Mouse (Mus musculus) erythroblast, embryonic 14.5 days (primary cell): ENCODE data around the gene Rbfox2. TPM values are rescaled to one million over a fixed set of nuclear protein-coding genes. Genes with fewer than 3 reads are reported as not detected.
"Not testable (repeated sequence)": the region's sequence is repeated elsewhere in the genome, so short reads cannot be mapped to it uniquely, and the experiment has no call there.

ENCODE experiments used
- H3K27me3 ChIP-seq: 2 replicates; pipeline ENCODE4 v1.6.1; 2012; ENCODE audit warnings: inconsistent platforms; ENCODE audit not compliant: control insufficient read depth
- H3K36me3 ChIP-seq: 2 replicates; pipeline ENCODE4 v1.6.1; 2012; ENCODE audit warnings: mild to moderate bottlenecking, inconsistent platforms; ENCODE audit not compliant: control insufficient read depth
- H3K4me1 ChIP-seq: 2 replicates; pipeline ENCODE4 v1.6.1; 2012; ENCODE audit warnings: inconsistent platforms; ENCODE audit not compliant: control insufficient read depth
- H3K4me3 ChIP-seq: replicated peaks from 2 replicates; pipeline ENCODE3; 2012; ENCODE audit warnings: moderate library complexity, mild to moderate bottlenecking, inconsistent platforms
- H3K9me3 ChIP-seq: 2 replicates; pipeline ENCODE4 v1.6.1; 2012; ENCODE audit warnings: low read length, inconsistent platforms, mixed read lengths; ENCODE audit not compliant: control insufficient read depth
- GATA1 ChIP-seq: IDR thresholded peaks from 2 replicates; pipeline ENCODE4 v1.6.1; 2012; ENCODE audit warnings: low read length, inconsistent platforms, mixed read lengths
- TAL1 ChIP-seq: IDR thresholded peaks from 3 replicates; pipeline ENCODE4 v1.6.1; 2012; ENCODE audit warnings: low read length, inconsistent platforms, mixed read lengths
- polyA plus RNA-seq: library from polyadenylated mRNA; stranded (reverse); fragments of >175 nt; gene quantifications from 2 replicates; pipeline ENCODE4 v1.2.3, GENCODE M21; 2012

Gene Rbfox2
- polyA plus RNA-seq, 1 experiment, result not detected

GRCm38 (mm10) chr15:77076523-77076922, 230.3 kb downstream of the Rbfox2 start:
- no peak for TF ChIP-seq TAL1
- no peak for TF ChIP-seq GATA1
- H3K27me3 ChIP-seq, result peaks cover 3% of the 10 kb centered on the region
- no peak overlapping the region for H3K4me3 ChIP-seq
- peaks cover 2% of the 10 kb centered on the region for H3K4me1 ChIP-seq
- H3K36me3 ChIP-seq, result no peaks in the 10 kb centered on the region; the same call in 1 of the 2 replicates
- H3K9me3 ChIP-seq, result no peaks in the 10 kb centered on the region

DNA sequence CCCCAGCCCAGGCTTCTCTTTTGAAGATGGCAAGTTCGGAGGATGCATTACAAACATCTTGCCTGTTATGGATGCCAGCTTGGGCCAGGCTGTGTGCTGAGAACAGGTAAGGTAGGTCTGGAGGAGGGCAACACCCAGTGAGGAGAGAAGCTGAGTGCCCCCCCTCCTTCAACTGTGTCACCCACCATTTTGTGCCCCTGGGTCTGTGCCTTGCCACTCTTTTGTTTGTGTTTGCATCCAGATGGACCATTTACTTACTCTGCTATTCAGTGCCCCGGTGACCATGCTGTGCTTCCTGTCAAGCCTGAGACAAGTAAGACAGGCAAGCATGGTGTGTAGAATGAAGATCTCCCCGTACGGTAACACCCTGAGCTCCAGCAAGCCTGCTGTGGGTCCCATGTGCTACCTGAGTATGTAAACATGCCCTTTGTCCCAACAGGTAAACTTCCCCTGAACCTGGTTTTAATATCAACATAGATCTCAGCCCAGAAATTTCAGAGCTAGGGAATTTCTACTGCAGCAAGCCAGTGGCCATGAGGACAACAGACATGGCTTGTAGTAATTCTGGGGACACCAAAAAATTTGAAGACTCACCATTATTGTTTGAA, 234.1 kb downstream of the Rbfox2 start:
- no peak for TF ChIP-seq TAL1
- no peak for TF ChIP-seq GATA1
- Histone ChIP-seq H3K4me1 (peaks cover 4% of the 10 kb centered on the region), H3K36me3 (no peaks in the 10 kb centered on the region; the same call in 1 of the 2 replicates), H3K27me3 (peaks cover 3% of the 10 kb centered on the region), H3K9me3 (no peaks in the 10 kb centered on the region), H3K4me3 (no peak overlapping the region)

DNA sequence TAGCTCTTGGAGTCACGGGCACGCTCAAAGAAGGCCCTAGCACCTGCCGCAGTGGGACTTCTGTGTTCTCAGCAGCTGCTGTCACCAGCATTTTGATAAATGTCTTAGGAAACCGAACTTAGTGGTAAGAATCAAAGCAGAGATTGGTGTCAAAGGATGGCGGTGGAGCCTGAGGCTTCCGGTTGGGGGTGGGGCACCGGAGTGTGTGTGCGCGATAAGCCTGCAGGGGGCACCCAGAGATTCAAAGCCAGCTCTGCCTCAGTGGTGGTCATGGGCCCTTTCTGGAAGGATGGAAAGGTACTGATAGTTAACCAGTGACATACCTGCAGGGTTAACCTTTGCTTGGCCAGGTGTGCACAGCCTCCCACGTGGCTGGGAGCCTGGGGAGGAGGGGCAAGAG, 235.3 kb downstream of the Rbfox2 start:
- Histone ChIP-seq H3K36me3 (no peaks in the 10 kb centered on the region), H3K4me3 (no peak overlapping the region), H3K9me3 (no peaks in the 10 kb centered on the region), H3K27me3 (peaks cover 3% of the 10 kb centered on the region), H3K4me1 (peaks cover 4% of the 10 kb centered on the region)
- TF ChIP-seq TAL1 (no peak), GATA1 (no peak)

- Histone ChIP-seq H3K9me3 (no peaks in the 10 kb centered on the region), H3K4me3 (no peak overlapping the region), H3K36me3 (no peaks in the 10 kb centered on the region), H3K4me1 (peaks cover 4% of the 10 kb centered on the region), H3K27me3 (peaks cover 3% of the 10 kb centered on the region)
- TF ChIP-seq TAL1 (no peak), GATA1 (no peak)
These were observed 236.0 kb downstream of the Rbfox2 start for GRCm38 (mm10) chr15:77070745-77071268.

- H3K4me1 ChIP-seq, result peaks cover 4% of the 10 kb centered on the region
- no peaks in the 10 kb centered on the region for H3K36me3 ChIP-seq
- TF ChIP-seq GATA1, result no peak
- no peak for TF ChIP-seq TAL1
- H3K9me3 ChIP-seq, result no peaks in the 10 kb centered on the region
- no peak overlapping the region for H3K4me3 ChIP-seq
- peaks cover 3% of the 10 kb centered on the region for H3K27me3 ChIP-seq
These were observed 237.8 kb downstream of the Rbfox2 start for GRCm38 (mm10) chr15:77069019-77069418.

GRCm38 (mm10) chr15:77068439-77068861, 238.4 kb downstream of the Rbfox2 start:
- Histone ChIP-seq H3K36me3 (no peaks in the 10 kb centered on the region), H3K4me3 (no peak overlapping the region), H3K27me3 (peaks cover 3% of the 10 kb centered on the region), H3K4me1 (peaks cover 4% of the 10 kb centered on the region), H3K9me3 (no peaks in the 10 kb centered on the region)
- TF ChIP-seq GATA1 (no peak), TAL1 (no peak)

GRCm38 (mm10) chr15:77066233-77066632, 240.6 kb downstream of the Rbfox2 start:
- Histone ChIP-seq H3K9me3 (no peaks in the 10 kb centered on the region), H3K36me3 (no peaks in the 10 kb centered on the region), H3K4me3 (no peak overlapping the region), H3K27me3 (no peaks in the 10 kb centered on the region; the same call in 1 of the 2 replicates), H3K4me1 (no peaks in the 10 kb centered on the region)
- no peak for TF ChIP-seq GATA1
- TF ChIP-seq TAL1, result no peak

GRCm38 (mm10) chr15:77065259-77065852, 241.4 kb downstream of the Rbfox2 start:
- Histone ChIP-seq H3K4me3 (no peak overlapping the region), H3K36me3 (no peaks in the 10 kb centered on the region), H3K27me3 (no peaks in the 10 kb centered on the region), H3K4me1 (no peaks in the 10 kb centered on the region), H3K9me3 (no peaks in the 10 kb centered on the region)
- TF ChIP-seq GATA1 (no peak), TAL1 (no peak)

DNA sequence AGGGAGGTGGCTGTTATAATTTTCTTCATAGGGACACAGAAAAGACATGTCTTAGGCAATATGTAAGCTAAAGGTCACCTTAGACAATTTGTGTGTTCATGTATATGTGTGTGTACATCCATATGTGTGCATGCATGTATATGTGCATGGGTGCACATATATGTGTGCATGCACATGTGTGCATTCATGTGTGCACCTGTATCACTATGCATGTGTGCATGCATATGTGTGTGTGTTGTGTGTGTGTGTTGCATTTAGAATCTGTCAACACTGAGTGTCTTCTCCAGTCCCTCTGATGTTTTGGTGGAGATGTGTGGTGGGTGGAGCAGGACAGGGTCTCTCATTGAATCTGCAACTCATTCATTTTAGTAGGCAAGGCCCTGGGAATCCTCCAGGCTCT, 244.1 kb downstream of the Rbfox2 start:
- H3K4me3 ChIP-seq, result no peak overlapping the region
- H3K36me3 ChIP-seq, result no peaks in the 10 kb centered on the region
- no peaks in the 10 kb centered on the region for H3K9me3 ChIP-seq
- no peaks in the 10 kb centered on the region for H3K4me1 ChIP-seq
- no peak for TF ChIP-seq TAL1
- no peak for TF ChIP-seq GATA1
- H3K27me3 ChIP-seq, result no peaks in the 10 kb centered on the region

DNA sequence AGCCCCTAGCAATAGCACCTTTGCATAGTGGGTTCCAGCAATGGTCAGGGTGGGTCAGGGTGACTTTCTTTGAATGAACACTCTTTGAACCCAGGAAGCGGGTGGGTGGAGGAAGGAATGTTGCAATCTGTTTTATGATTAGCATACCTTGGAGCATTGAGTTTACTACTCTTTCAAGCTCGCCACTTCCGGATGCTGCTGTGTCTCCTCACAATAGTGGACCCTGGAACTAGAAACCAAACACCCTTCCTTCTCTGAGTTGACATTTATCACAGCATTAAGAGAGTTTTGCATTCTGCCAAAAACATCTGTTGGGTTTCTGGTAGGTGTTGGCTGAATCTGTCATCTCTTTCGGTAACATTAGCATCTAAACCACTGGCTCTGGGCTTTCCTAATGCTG, 247.4 kb downstream of the Rbfox2 start:
- H3K4me1 ChIP-seq, result peaks cover 18% of the 10 kb centered on the region
- H3K9me3 ChIP-seq, result not testable (repeated sequence)

More for the DNA sequence above, 247.4 kb downstream of the Rbfox2 start:
- H3K27me3 ChIP-seq, H3K4me3 ChIP-seq, H3K36me3 ChIP-seq: not testable (repeated sequence)
